Mouse (Mus musculus): ENCODE results near the gene Ift122.
A peak's percentile ranks its signal among the peaks of the same experiment; 100 is the strongest.

Ift122 gene

GRCm38 (mm10) chr6:115961743-115962142 is 108.5 kb downstream of the Ift122 start:
- DNase-seq: no peak

- no peak for DNase-seq
Observed at GRCm38 (mm10) chr6:115962439-115963085, 109.3 kb downstream of the Ift122 start.

- no peak for DNase-seq
Observed at GRCm38 (mm10) chr6:115963656-115964055, 110.4 kb downstream of the Ift122 start.

GRCm38 (mm10) chr6:115966227-115966966 is 113.1 kb downstream of the Ift122 start:
- no peak for DNase-seq

- DNase-seq: no peak
Observed at GRCm38 (mm10) chr6:115967291-115967880, 114.1 kb downstream of the Ift122 start.

GRCm38 (mm10) chr6:115968086-115968485 is 114.8 kb downstream of the Ift122 start:
- no peak for DNase-seq

GRCm38 (mm10) chr6:115968700-115969099 is 115.4 kb downstream of the Ift122 start:
- DNase-seq: no peak

GRCm38 (mm10) chr6:115969103-115969502 is 115.8 kb downstream of the Ift122 start:
- no peak for DNase-seq

- DNase-seq: no peak
Observed at GRCm38 (mm10) chr6:115969952-115970351, 116.7 kb downstream of the Ift122 start.

- peak; percentile 71 for DNase-seq
Observed at GRCm38 (mm10) chr6:115971273-115972060, 118.2 kb downstream of the Ift122 start.

- peak; percentile 57 for DNase-seq
Observed at GRCm38 (mm10) chr6:115972083-115972764, 119.0 kb downstream of the Ift122 start.

GRCm38 (mm10) chr6:115973139-115973875 is 120.0 kb downstream of the Ift122 start:
- no peak for DNase-seq

GRCm38 (mm10) chr6:115973881-115974662 is 120.8 kb downstream of the Ift122 start:
- DNase-seq: no peak

- no peak for DNase-seq
Observed at GRCm38 (mm10) chr6:115975606-115976005, 122.3 kb downstream of the Ift122 start.

Data from lung, postnatal 36 days (tissue).